Mouse (Mus musculus): ENCODE measurements at regions not wholly inside any gene's neighbourhood (a gene's known extent, or its start where the extent isn't known, plus 50 kb on each side); places are given as distances from the start of the nearest gene placed in this dataset.

DNA sequence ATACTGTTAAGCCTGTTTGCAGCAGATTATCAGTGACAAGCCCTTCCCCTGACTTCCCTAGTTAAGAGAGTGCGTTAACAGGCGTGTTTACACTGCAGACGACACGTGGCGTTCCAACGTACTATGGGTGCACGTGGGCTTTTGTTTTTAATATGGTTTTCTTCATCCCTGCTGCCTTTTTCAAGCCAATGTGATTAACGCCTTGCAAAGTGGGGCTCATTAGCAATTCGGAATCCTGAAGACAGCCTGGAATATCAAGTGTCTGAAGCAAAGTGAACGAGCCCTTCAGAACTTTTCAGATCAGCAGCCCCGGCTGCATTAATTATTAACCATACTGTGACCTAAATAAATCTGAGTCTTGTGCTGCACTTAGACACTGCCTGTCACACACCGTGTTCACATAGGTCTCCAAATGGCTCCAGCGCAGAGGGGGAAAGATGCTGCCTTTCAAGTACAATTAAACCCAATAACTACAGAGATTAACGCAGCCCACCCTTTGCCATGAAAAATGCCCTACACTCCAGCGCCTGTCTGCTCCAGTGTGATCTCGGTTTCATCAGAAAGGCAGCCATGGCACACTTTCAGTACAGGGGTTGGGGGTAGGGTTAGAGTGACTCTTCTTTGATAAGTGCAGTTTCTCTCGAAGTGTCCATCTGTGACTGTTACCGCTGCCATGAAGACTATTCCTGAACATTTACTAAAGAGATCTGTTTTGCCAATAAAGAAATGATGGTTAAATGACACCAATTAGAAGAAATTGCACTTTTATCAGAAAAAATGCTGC is 140.7 kb upstream of the Tcerg1l start:
- Histone ChIP-seq H3K9ac (no peak overlapping the region), H3K4me1 (replicated peaks) (peaks cover 8% of the 10 kb centered on the region; the same call in 1 of the 2 replicates), H3K27me3 (no peaks in the 10 kb centered on the region), H3K36me3 (no peaks in the 10 kb centered on the region), H3K4me3 (no peak overlapping the region), H3K27ac (replicated peaks) (no peak overlapping the region), H3K9me3 (no peaks in the 10 kb centered on the region), H3K4me2 (no peak overlapping the region)
- no peak for ATAC-seq (ENCODE audit: low FRiP score, low read depth)
- 47% methylated on average over 18 of the region's 18 CpGs for WGBS

DNA sequence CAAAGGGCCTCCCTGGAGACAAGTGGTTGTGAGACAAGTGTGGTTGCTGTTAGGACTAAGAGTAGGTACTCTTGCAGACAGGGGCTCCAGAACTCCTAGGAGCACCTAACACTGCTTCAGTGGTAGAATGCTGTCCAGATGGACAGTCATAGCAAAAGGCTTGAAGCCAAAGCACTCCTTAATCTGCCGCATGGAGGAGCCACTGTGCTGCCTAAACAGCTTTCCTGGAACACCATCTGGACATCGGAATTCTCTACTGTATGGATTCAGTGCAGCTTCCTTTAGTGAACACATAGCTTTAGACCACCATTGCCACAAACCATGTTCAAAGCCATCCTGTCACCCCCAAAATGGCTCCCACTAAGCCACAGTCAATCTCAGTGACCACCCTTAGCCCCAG is 128.6 kb upstream of the Tcerg1l start:
- 96% methylated on average over 2 of the region's 2 CpGs for WGBS

DNA sequence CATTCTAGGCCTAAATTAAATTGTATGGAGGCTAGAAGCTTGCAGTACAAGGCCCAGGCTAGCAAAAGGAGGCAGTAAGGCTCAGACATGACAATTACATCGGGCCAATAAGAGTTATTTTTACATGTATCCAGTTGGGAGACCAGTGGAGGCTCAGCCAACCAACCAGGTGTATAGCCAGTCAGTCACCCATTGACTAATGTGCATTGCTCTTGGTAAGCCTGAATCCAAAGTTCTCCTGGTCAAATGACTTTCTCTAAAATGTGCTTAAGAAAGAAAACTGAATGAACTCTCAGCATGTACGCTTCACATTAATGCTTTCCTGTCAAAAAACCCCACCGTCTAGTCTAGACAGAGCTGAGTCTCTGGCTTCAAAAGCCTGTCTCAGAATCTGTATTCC is 127.4 kb upstream of the Tcerg1l start:
- no peaks in the 10 kb centered on the region for H3K9me3 ChIP-seq
- H3K27ac ChIP-seq (replicated peaks): no peak overlapping the region
- no peak overlapping the region for H3K9ac ChIP-seq
- H3K36me3 ChIP-seq: no peaks in the 10 kb centered on the region
- 75% methylated on average over 3 of the region's 3 CpGs for WGBS
- H3K4me3 ChIP-seq: no peak overlapping the region
- H3K4me1 ChIP-seq (replicated peaks): no peaks in the 10 kb centered on the region
- no peak for ATAC-seq (ENCODE audit: low FRiP score, low read depth)
- H3K4me2 ChIP-seq: no peak overlapping the region
- no peaks in the 10 kb centered on the region for H3K27me3 ChIP-seq

More for the DNA sequence above, 128.6 kb upstream of the Tcerg1l start:
- Histone ChIP-seq H3K4me2 (no peak overlapping the region), H3K27ac (replicated peaks) (no peak overlapping the region), H3K4me1 (replicated peaks) (no peaks in the 10 kb centered on the region), H3K4me3 (no peak overlapping the region), H3K9ac (no peak overlapping the region), H3K9me3 (no peaks in the 10 kb centered on the region), H3K36me3 (no peaks in the 10 kb centered on the region), H3K27me3 (no peaks in the 10 kb centered on the region)
- ATAC-seq (ENCODE audit: low FRiP score, low read depth): no peak

DNA sequence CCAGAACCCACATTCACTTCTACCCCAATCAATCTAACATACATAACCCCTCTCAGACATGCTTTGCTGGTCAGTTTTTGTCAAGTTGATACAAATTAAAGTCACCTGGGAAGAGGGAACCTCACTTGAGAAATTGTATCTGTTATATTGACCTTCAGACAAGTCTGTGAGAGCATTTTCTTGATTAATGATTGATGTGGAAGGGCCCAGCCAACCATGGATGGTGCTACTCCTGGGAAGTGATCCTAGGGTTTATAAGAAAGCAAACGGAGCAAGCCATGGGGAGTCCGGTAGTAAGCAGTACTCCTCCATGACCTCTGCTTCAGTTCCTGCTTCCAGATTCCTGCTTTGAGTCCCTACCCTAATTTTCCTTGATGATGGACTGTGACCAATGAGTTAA is 116.6 kb upstream of the Tcerg1l start:
- no peaks in the 10 kb centered on the region for H3K36me3 ChIP-seq
- no peak overlapping the region for H3K27ac ChIP-seq (replicated peaks)
- no peak overlapping the region for H3K4me2 ChIP-seq
- H3K4me3 ChIP-seq: no peak overlapping the region
- H3K9me3 ChIP-seq: no peaks in the 10 kb centered on the region
- ATAC-seq (ENCODE audit: low FRiP score, low read depth): no peak
- H3K27me3 ChIP-seq: no peaks in the 10 kb centered on the region
- no peak overlapping the region for H3K9ac ChIP-seq
- H3K4me1 ChIP-seq (replicated peaks): no peaks in the 10 kb centered on the region
- WGBS: 80% methylated on average over 2 of the region's 2 CpGs

DNA sequence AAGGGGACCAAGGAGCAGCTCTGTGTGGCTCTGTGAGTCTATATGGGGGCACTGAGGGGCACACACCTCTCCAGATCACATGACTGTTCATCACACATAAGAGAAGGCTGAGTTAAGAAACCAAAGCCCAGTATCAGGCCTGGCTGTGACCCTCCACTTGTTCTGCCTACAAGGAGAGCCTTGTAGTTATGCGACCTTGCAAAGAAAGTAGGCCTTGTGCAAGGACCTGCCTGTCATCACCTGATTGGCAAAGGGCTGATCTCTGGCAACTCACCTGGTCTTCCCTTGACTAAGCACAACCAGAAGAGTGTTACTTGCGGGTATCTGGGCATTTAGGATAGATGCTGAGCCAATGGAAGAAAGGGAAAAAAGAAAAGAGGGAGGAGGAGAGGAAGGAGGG is 107.7 kb upstream of the Tcerg1l start:
- Histone ChIP-seq H3K4me3 (no peak overlapping the region), H3K4me1 (replicated peaks) (0 out of 2 replicates have a peak, but pooled peaks cover 9% of the 10 kb centered on the region), H3K27ac (replicated peaks) (no peak overlapping the region), H3K27me3 (no peaks in the 10 kb centered on the region), H3K9me3 (no peaks in the 10 kb centered on the region), H3K9ac (no peak overlapping the region), H3K4me2 (no peak overlapping the region), H3K36me3 (no peaks in the 10 kb centered on the region)
- 97% methylated on average over 2 of the region's 2 CpGs for WGBS
- ATAC-seq (ENCODE audit: low FRiP score, low read depth): no peak

DNA sequence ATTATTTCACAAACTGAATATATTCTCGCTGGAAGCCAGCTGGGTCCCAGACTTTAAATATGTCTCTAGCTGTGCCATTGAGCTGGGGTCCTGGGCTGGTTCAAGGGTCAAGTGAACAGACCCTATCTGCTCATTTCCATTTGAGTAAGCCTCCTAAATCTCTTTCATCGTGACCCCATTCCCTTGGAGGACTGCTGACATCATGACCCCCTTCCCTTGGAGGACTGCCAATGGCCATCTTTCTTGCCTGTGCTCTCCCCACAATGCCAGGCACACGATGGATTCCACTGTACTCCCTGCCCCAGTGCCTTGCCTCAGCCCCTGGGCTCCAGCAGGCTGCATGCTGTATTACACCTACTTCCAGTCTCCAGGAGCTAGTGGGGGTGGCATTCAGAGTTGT is 106.5 kb upstream of the Tcerg1l start:
- Histone ChIP-seq H3K9ac (no peak overlapping the region), H3K27me3 (no peaks in the 10 kb centered on the region), H3K27ac (replicated peaks) (no peak overlapping the region), H3K36me3 (no peaks in the 10 kb centered on the region), H3K4me2 (no peak overlapping the region), H3K9me3 (no peaks in the 10 kb centered on the region), H3K4me3 (no peak overlapping the region), H3K4me1 (replicated peaks) (0 out of 2 replicates have a peak, but pooled peaks cover 9% of the 10 kb centered on the region)
- WGBS: 22% methylated on average over 3 of the region's 3 CpGs
- no peak for ATAC-seq (ENCODE audit: low FRiP score, low read depth)

DNA sequence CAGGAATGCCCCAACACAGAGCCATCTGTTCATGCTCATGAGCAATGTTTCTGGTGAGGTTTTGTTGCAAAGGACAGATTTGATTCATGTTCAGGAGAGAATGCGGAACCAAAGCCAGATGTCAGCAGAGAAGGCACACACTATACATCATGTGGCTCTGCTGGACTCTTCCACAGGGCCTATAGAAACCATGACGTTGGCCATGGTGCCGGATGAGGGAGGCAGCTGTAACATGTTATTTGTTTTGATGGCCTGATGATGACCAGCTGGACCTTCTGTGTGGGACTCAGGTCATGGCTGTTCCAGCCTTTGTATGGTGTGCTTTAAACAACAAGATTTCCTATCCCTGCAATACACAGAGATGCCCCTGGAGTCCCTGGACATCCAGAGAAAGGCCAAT is 105.5 kb upstream of the Tcerg1l start:
- Histone ChIP-seq H3K4me3 (no peak overlapping the region), H3K27me3 (no peaks in the 10 kb centered on the region), H3K4me2 (no peak overlapping the region), H3K27ac (replicated peaks) (no peak overlapping the region), H3K9ac (no peak overlapping the region), H3K9me3 (no peaks in the 10 kb centered on the region), H3K4me1 (replicated peaks) (0 out of 2 replicates have a peak, but pooled peaks cover 9% of the 10 kb centered on the region), H3K36me3 (no peaks in the 10 kb centered on the region)
- WGBS: 60% methylated on average over 3 of the region's 3 CpGs
- ATAC-seq (ENCODE audit: low FRiP score, low read depth): no peak

DNA sequence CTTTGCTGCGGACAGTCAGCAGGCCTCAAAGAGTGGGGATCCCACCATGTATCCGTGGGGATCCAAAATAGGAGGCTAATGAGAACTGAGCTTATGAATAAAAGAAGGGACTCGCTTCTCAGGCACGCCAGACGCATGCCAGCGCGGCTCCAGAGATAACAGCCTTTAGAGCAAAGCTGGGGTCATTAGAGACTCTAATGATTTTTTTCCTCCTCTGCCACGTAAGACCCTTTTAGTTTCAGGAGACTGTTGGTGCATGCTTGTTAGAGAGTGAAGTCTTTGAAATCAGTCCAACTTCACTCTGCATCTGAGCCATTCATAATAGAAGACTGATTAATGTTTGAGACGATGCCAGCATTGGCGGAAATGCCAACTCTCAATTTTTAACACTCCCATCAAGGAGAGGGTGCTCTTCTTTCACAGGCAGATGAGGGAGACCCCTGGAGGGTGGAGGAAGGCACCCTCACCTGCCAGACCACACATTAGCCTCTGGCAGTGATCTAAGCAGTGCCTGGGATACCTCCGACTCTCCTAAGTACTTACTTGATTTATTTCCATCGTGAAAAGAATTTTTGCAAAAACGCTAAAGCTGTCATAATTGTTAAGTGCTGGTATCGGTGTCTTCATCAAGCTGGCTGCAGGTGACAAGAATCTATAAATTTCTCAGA is 104.0 kb upstream of the Tcerg1l start:
- Histone ChIP-seq H3K27me3 (no peaks in the 10 kb centered on the region), H3K4me3 (no peak overlapping the region), H3K4me2 (no peak overlapping the region), H3K27ac (replicated peaks) (no peak overlapping the region), H3K36me3 (no peaks in the 10 kb centered on the region), H3K9ac (no peak overlapping the region), H3K4me1 (replicated peaks) (0 out of 2 replicates have a peak, but pooled peaks cover 9% of the 10 kb centered on the region), H3K9me3 (no peaks in the 10 kb centered on the region)
- ATAC-seq (ENCODE audit: low FRiP score, low read depth): no peak
- 48% methylated on average over 14 of the region's 14 CpGs for WGBS

DNA sequence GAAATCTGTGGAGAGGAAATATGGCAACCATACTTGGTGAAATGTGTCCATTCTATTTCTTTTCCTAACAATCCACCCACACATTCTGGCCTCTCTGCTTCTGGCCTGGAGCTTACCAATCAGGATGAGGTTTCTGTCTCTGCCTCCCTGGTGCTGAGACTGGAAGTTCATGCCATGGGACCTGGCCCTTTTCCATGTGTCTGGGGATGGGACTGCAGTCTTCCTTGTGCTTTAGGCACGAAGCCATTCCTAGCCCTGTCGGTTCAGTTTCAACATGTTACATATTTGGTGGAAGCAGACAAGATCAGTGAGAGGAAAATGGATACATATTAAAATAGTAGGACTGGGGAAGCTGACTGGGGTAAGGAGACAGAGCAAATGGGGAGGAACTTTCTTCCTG is 100.2 kb upstream of the Tcerg1l start:
- H3K4me2 ChIP-seq: no peak overlapping the region
- no peak overlapping the region for H3K4me3 ChIP-seq
- H3K27ac ChIP-seq (replicated peaks): no peak overlapping the region
- H3K9ac ChIP-seq: no peak overlapping the region
- no peaks in the 10 kb centered on the region for H3K36me3 ChIP-seq
- no peak for ATAC-seq (ENCODE audit: low FRiP score, low read depth)
- no peaks in the 10 kb centered on the region for H3K27me3 ChIP-seq
- 78% methylated on average over 2 of the region's 2 CpGs for WGBS
- H3K4me1 ChIP-seq (replicated peaks): 0 out of 2 replicates have a peak, but pooled peaks cover 9% of the 10 kb centered on the region
- H3K9me3 ChIP-seq: no peaks in the 10 kb centered on the region

DNA sequence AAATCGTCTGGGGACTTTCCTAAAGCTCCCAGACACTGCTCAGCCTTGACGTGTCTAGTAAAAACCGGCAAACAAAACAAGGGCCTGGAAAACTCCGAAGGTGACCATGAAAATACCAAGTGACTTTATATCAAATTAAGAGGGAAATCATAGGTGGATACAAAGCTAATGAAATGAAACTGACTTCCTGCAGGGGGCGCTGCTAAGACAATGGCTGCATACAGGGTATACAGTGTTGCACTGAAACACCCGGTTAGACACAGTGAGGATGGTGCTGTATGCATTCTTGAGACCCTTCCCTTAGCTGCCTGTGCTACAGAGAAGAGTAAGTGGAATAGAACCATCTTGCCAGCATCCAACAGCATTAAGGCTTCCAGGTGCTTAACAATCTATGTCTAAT is 99.7 kb upstream of the Tcerg1l start:
- WGBS: 61% methylated on average over 6 of the region's 6 CpGs
- H3K9me3 ChIP-seq: no peaks in the 10 kb centered on the region
- H3K4me2 ChIP-seq: no peak overlapping the region
- no peak overlapping the region for H3K4me3 ChIP-seq
- no peak overlapping the region for H3K9ac ChIP-seq
- no peak for ATAC-seq (ENCODE audit: low FRiP score, low read depth)
- no peaks in the 10 kb centered on the region for H3K27me3 ChIP-seq
- no peak overlapping the region for H3K27ac ChIP-seq (replicated peaks)
- no peaks in the 10 kb centered on the region for H3K36me3 ChIP-seq
- 0 out of 2 replicates have a peak, but pooled peaks cover 9% of the 10 kb centered on the region for H3K4me1 ChIP-seq (replicated peaks)

DNA sequence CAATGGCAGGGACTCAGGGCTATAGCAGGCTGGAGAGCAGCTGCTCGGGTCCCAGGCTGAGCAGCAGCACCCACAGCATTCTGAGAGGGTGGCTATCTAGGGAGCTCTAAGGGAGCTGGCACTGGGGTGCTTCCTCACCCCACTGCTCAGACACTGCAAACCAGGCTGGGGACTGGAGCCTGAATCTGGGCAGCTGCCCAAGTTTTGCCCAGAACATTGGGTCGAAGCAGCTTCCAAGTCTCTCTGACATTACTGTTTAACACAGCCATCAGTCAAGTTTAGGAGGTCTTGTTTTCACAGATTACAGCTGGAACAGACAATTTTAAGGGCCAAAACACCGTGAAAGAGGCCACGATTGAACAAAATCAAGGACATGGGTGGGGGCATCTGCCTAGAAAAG is 96.1 kb upstream of the Tcerg1l start:
- no peaks in the 10 kb centered on the region for H3K27me3 ChIP-seq
- H3K4me1 ChIP-seq (replicated peaks): no peaks in the 10 kb centered on the region
- no peaks in the 10 kb centered on the region for H3K9me3 ChIP-seq
- H3K27ac ChIP-seq (replicated peaks): no peak overlapping the region
- no peak overlapping the region for H3K9ac ChIP-seq
- H3K4me3 ChIP-seq: no peak overlapping the region
- no peak for ATAC-seq (ENCODE audit: low FRiP score, low read depth)
- no peaks in the 10 kb centered on the region for H3K36me3 ChIP-seq
- 50% methylated on average over 4 of the region's 4 CpGs for WGBS
- H3K4me2 ChIP-seq: no peak overlapping the region

DNA sequence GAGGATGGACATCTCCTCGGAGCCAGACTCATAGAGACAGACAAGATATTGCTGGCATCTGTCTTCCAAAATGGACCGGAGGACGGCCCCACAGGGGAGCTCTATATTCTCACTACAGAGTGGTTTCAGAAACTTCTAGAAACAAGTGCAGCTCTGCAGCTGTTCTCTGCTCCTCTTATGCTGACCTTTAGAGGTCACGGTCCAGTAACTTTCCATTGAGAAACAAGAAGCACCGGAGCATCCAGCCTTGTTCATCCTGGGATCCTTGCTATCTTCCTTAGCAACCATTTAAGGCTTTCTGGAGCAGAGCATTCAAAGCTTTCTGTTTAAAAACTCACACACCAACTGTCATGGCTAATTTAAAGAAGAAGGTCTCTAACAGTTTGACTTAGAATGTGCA is 94.7 kb upstream of the Tcerg1l start:
- Histone ChIP-seq H3K27me3 (no peaks in the 10 kb centered on the region), H3K27ac (replicated peaks) (no peak overlapping the region), H3K36me3 (no peaks in the 10 kb centered on the region), H3K9me3 (no peaks in the 10 kb centered on the region), H3K4me1 (replicated peaks) (no peaks in the 10 kb centered on the region), H3K4me2 (no peak overlapping the region), H3K9ac (no peak overlapping the region), H3K4me3 (no peak overlapping the region)
- WGBS: 56% methylated on average over 5 of the region's 5 CpGs
- no peak for ATAC-seq (ENCODE audit: low FRiP score, low read depth)
